Mouse (Mus musculus): Measurements from ENCODE around the gene P3h3. TPM values are rescaled to one million over a fixed set of nuclear protein-coding genes. Genes with fewer than 3 reads are reported as not detected.

P3h3 gene
- polyA plus RNA-seq, 1 experiment from 2014 or later = 17.7 TPM

GRCm38 (mm10) chr6:124828101-124828592, 29.4 kb downstream of the P3h3 start:
- WGBS = 20% methylated on average over 10 of the region's 10 CpGs
- ATAC-seq (ENCODE audit: extremely low read depth, insufficient number of reproducible peaks, low FRiP score, low TSS enrichment) = no peak
- Histone ChIP-seq H3K4me3 (peak overlapping the region; percentile 75), H3K4me2 (peak overlapping the region; percentile 97), H3K9me3 (no peaks in the 10 kb centered on the region), H3K4me1 (peaks cover 30% of the 10 kb centered on the region), H3K27ac (replicated peaks) (peak overlapping the region; percentile 71), H3K27me3 (replicated peaks) (no peaks in the 10 kb centered on the region), H3K36me3 (peaks cover 62% of the 10 kb centered on the region), H3K9ac (peak overlapping the region; percentile 88)

GRCm38 (mm10) chr6:124822049-124822448, 35.5 kb downstream of the P3h3 start:
- Histone ChIP-seq H3K9ac (0 out of 2 replicates have a peak overlapping the region, but pooled peaks have one; percentile 24), H3K4me3 (no peak overlapping the region), H3K4me2 (no peak overlapping the region), H3K4me1 (no peaks in the 10 kb centered on the region), H3K9me3 (no peaks in the 10 kb centered on the region), H3K36me3 (peaks cover 98% of the 10 kb centered on the region), H3K27ac (replicated peaks) (no peak overlapping the region), H3K27me3 (replicated peaks) (no peaks in the 10 kb centered on the region)
- WGBS = 77% methylated on average over 4 of the region's 4 CpGs
- ATAC-seq (ENCODE audit: extremely low read depth, insufficient number of reproducible peaks, low FRiP score, low TSS enrichment) = no peak

GRCm38 (mm10) chr6:124820891-124821290, 36.7 kb downstream of the P3h3 start:
- 87% methylated on average over 5 of the region's 5 CpGs for WGBS

GRCm38 (mm10) chr6:124817971-124818370, 39.6 kb downstream of the P3h3 start:
- Histone ChIP-seq H3K9me3 (no peaks in the 10 kb centered on the region), H3K27me3 (replicated peaks) (no peaks in the 10 kb centered on the region), H3K27ac (replicated peaks) (no peak overlapping the region), H3K4me2 (no peak overlapping the region), H3K4me3 (no peak overlapping the region), H3K9ac (no peak overlapping the region), H3K4me1 (peaks cover 14% of the 10 kb centered on the region), H3K36me3 (peaks cover 81% of the 10 kb centered on the region)
- 83% methylated on average over 8 of the region's 8 CpGs for WGBS
- no peak for ATAC-seq (ENCODE audit: extremely low read depth, insufficient number of reproducible peaks, low FRiP score, low TSS enrichment)

More at GRCm38 (mm10) chr6:124820891-124821290, 36.7 kb downstream of the P3h3 start:
- H3K9me3 ChIP-seq = no peaks in the 10 kb centered on the region
- H3K27me3 ChIP-seq (replicated peaks) = no peaks in the 10 kb centered on the region
- H3K4me3 ChIP-seq = no peak overlapping the region
- no peak overlapping the region for H3K9ac ChIP-seq
- ATAC-seq (ENCODE audit: extremely low read depth, insufficient number of reproducible peaks, low FRiP score, low TSS enrichment) = no peak
- no peaks in the 10 kb centered on the region for H3K4me1 ChIP-seq
- H3K4me2 ChIP-seq = no peak overlapping the region
- peaks cover 100% of the 10 kb centered on the region for H3K36me3 ChIP-seq
- no peak overlapping the region for H3K27ac ChIP-seq (replicated peaks)

- Histone ChIP-seq H3K27me3 (replicated peaks) (no peaks in the 10 kb centered on the region), H3K4me1 (peaks cover 18% of the 10 kb centered on the region), H3K27ac (replicated peaks) (no peak overlapping the region), H3K9ac (no peak overlapping the region), H3K36me3 (peaks cover 79% of the 10 kb centered on the region), H3K4me3 (no peak overlapping the region), H3K9me3 (no peaks in the 10 kb centered on the region), H3K4me2 (no peak overlapping the region)
- 90% methylated on average over 8 of the region's 8 CpGs for WGBS
- no peak for ATAC-seq (ENCODE audit: extremely low read depth, insufficient number of reproducible peaks, low FRiP score, low TSS enrichment)
Observed at GRCm38 (mm10) chr6:124817563-124817962, 40.0 kb downstream of the P3h3 start.

GRCm38 (mm10) chr6:124817125-124817524, 40.4 kb downstream of the P3h3 start:
- Histone ChIP-seq H3K4me2 (no peak overlapping the region), H3K36me3 (peaks cover 79% of the 10 kb centered on the region), H3K27me3 (replicated peaks) (no peaks in the 10 kb centered on the region), H3K9ac (no peak overlapping the region), H3K27ac (replicated peaks) (no peak overlapping the region), H3K4me3 (no peak overlapping the region), H3K4me1 (peaks cover 22% of the 10 kb centered on the region), H3K9me3 (no peaks in the 10 kb centered on the region)
- 93% methylated on average over 11 of the region's 11 CpGs for WGBS
- ATAC-seq (ENCODE audit: extremely low read depth, insufficient number of reproducible peaks, low FRiP score, low TSS enrichment) = no peak

GRCm38 (mm10) chr6:124816611-124817010, 40.9 kb downstream of the P3h3 start:
- no peak overlapping the region for H3K4me3 ChIP-seq
- WGBS = 86% methylated on average over 4 of the region's 4 CpGs
- H3K4me2 ChIP-seq = no peak overlapping the region
- peaks cover 79% of the 10 kb centered on the region for H3K36me3 ChIP-seq
- no peaks in the 10 kb centered on the region for H3K9me3 ChIP-seq
- H3K9ac ChIP-seq = no peak overlapping the region
- ATAC-seq (ENCODE audit: extremely low read depth, insufficient number of reproducible peaks, low FRiP score, low TSS enrichment) = no peak
- H3K4me1 ChIP-seq = peaks cover 27% of the 10 kb centered on the region
- no peak overlapping the region for H3K27ac ChIP-seq (replicated peaks)
- no peaks in the 10 kb centered on the region for H3K27me3 ChIP-seq (replicated peaks)

- no peak for ATAC-seq (ENCODE audit: extremely low read depth, insufficient number of reproducible peaks, low FRiP score, low TSS enrichment)
- H3K4me3 ChIP-seq = 0 out of 2 replicates have a peak overlapping the region, but pooled peaks have one; percentile 85
- H3K4me2 ChIP-seq = peak overlapping the region; percentile 76; the same call in 1 of the 2 replicates
- H3K36me3 ChIP-seq = peaks cover 79% of the 10 kb centered on the region
- H3K27ac ChIP-seq (replicated peaks) = peak overlapping the region; percentile 98; the same call in 1 of the 2 replicates
- no peaks in the 10 kb centered on the region for H3K9me3 ChIP-seq
- peaks cover 38% of the 10 kb centered on the region for H3K4me1 ChIP-seq
- WGBS = 64% methylated on average over 9 of the region's 9 CpGs
- peak overlapping the region; percentile 98 for H3K9ac ChIP-seq
- H3K27me3 ChIP-seq (replicated peaks) = no peaks in the 10 kb centered on the region
Observed at GRCm38 (mm10) chr6:124814858-124815774, 42.4 kb downstream of the P3h3 start.

GRCm38 (mm10) chr6:124814448-124814847, 43.1 kb downstream of the P3h3 start:
- peak overlapping the region; percentile 98 for H3K27ac ChIP-seq (replicated peaks)
- WGBS = 30% methylated on average over 8 of the region's 8 CpGs
- ATAC-seq (ENCODE audit: extremely low read depth, insufficient number of reproducible peaks, low FRiP score, low TSS enrichment) = no peak
- H3K4me3 ChIP-seq = peak overlapping the region; percentile 85
- no peaks in the 10 kb centered on the region for H3K27me3 ChIP-seq (replicated peaks)
- H3K36me3 ChIP-seq = peaks cover 75% of the 10 kb centered on the region
- no peaks in the 10 kb centered on the region for H3K9me3 ChIP-seq
- peak overlapping the region; percentile 98 for H3K9ac ChIP-seq
- peak overlapping the region; percentile 76 for H3K4me2 ChIP-seq
- H3K4me1 ChIP-seq = peaks cover 44% of the 10 kb centered on the region

GRCm38 (mm10) chr6:124813933-124814332, 43.6 kb downstream of the P3h3 start, which contains the start of gene Tpi1:
Tpi1 (minus strand) TSS chr6:124814296.
- H3K4me2 ChIP-seq = peak within 1 kb of the TSS; percentile 76
- WGBS = under 1% methylated on average over 22 of the region's 22 CpGs
- peak within 1 kb of the TSS; percentile 85 for H3K4me3 ChIP-seq
- peaks cover 44% of the 10 kb centered on the region for H3K4me1 ChIP-seq
- H3K27me3 ChIP-seq (replicated peaks) = no peaks in the 10 kb centered on the region
- H3K9me3 ChIP-seq = no peaks in the 10 kb centered on the region
- peak within 1 kb of the TSS; percentile 98 for H3K9ac ChIP-seq
- peak; percentile 75 for ATAC-seq (ENCODE audit: extremely low read depth, insufficient number of reproducible peaks, low FRiP score, low TSS enrichment)
- peak within 1 kb of the TSS; percentile 98 for H3K27ac ChIP-seq (replicated peaks)
- H3K36me3 ChIP-seq = peaks cover 70% of the 10 kb centered on the region

- Histone ChIP-seq H3K27ac (replicated peaks) (peak overlapping the region; percentile 98), H3K4me3 (peak overlapping the region; percentile 85), H3K36me3 (peaks cover 65% of the 10 kb centered on the region), H3K9me3 (no peaks in the 10 kb centered on the region), H3K4me1 (peaks cover 44% of the 10 kb centered on the region), H3K27me3 (replicated peaks) (no peaks in the 10 kb centered on the region), H3K9ac (peak overlapping the region; percentile 98), H3K4me2 (peak overlapping the region; percentile 76)
- peak; percentile 31; the same call in 1 of the 2 replicates for ATAC-seq (ENCODE audit: extremely low read depth, insufficient number of reproducible peaks, low FRiP score, low TSS enrichment)
- WGBS = under 1% methylated on average over 18 of the region's 18 CpGs
Observed at GRCm38 (mm10) chr6:124813496-124813895, 44.1 kb downstream of the P3h3 start.

All from heart, embryonic 13.5 days (tissue).